Mouse (Mus musculus) spleen, adult 2 months (tissue): ENCODE data around the gene Atg101.

Experiments
- CTCF ChIP-seq: fragments of 200-500 bp; IDR thresholded peaks from 2 replicates; pipeline ENCODE4 v1.5.1; 2011; ENCODE audit warnings: mild to moderate bottlenecking, inconsistent platforms; ENCODE audit not compliant: insufficient read depth, insufficient read length, insufficient replicate concordance; ENCODE audit errors: extremely low read depth
- POLR2A ChIP-seq: fragments of 200-500 bp; IDR thresholded peaks from 2 replicates; pipeline ENCODE4 v1.6.1; 2011; ENCODE audit warnings: low read depth, low read length, inconsistent platforms

GRCm38 (mm10) chr15:101247155-101247498 lies 36.9 kb upstream of the Atg101 start:
- TF ChIP-seq POLR2A (no peak), CTCF (no peak)
